Mouse (Mus musculus) heart, embryonic 11.5 days (tissue): ENCODE data around the gene Wdr20. TPM values are rescaled to one million over a fixed set of nuclear protein-coding genes. Genes with fewer than 3 reads are reported as not detected.
A peak's percentile ranks its signal among the peaks of the same experiment; 100 is the strongest.
"Not testable (repeated sequence)": the region's sequence is repeated elsewhere in the genome, so short reads cannot be mapped to it uniquely, and the experiment has no call there.

ENCODE experiments used
- ATAC-seq: fragments of 200-750 bp; cut with Nextera tagmentation; replicated peaks from 2 replicates; pipeline ENCODE4 v1.8.0; 2017; ENCODE audit warnings: moderate library complexity; ENCODE audit not compliant: insufficient number of reproducible peaks, low FRiP score, low TSS enrichment
- H3K27ac ChIP-seq: fragments of 300-500 bp; sonication (generic); 2 replicates; pipeline ENCODE4 v1.5.1; 2014; ENCODE audit warnings: mild to moderate bottlenecking, low read depth, low read length
- H3K27me3 ChIP-seq: fragments of 300-500 bp; sonication (generic); 2 replicates; pipeline ENCODE4 v1.6.1; 2014; ENCODE audit warnings: mild to moderate bottlenecking, low read length, mixed read lengths; ENCODE audit not compliant: control insufficient read depth, insufficient read depth
- H3K36me3 ChIP-seq: fragments of 300-500 bp; sonication (generic); 2 replicates; pipeline ENCODE4 v1.6.1; 2014; ENCODE audit warnings: mild to moderate bottlenecking, low read length, moderate library complexity, mixed read lengths; ENCODE audit not compliant: control insufficient read depth, insufficient read depth
- H3K4me1 ChIP-seq: fragments of 300-500 bp; sonication (generic); 2 replicates; pipeline ENCODE4 v1.6.1; 2014; ENCODE audit warnings: low read length; ENCODE audit not compliant: control insufficient read depth, insufficient read depth
- H3K4me2 ChIP-seq: fragments of 300-500 bp; sonication (generic); 2 replicates; pipeline ENCODE4 v1.6.1; 2014; ENCODE audit warnings: mild to moderate bottlenecking, moderate library complexity
- H3K4me3 ChIP-seq: fragments of 300-500 bp; sonication (generic); 2 replicates; pipeline ENCODE4 v1.5.1; 2014; ENCODE audit warnings: low read depth, low read length
- H3K9ac ChIP-seq: fragments of 300-500 bp; sonication (generic); 2 replicates; pipeline ENCODE4 v1.6.1; 2014; ENCODE audit warnings: mild to moderate bottlenecking, low read depth, low read length, moderate library complexity
- H3K9me3 ChIP-seq: fragments of 300-500 bp; sonication (generic); replicated peaks from 2 replicates; pipeline ENCODE4 v1.6.1; 2016; ENCODE audit warnings: low read length; ENCODE audit not compliant: control insufficient read depth
- WGBS: fragments of 180-500 bp; shearing (Covaris S2); extraction: QIAGEN DNeasy Blood & Tissue Kit; methylation state at CpG from one replicate; pipeline ENCODE4 v1.1.7; 2014; ENCODE audit not compliant: insufficient replicate concordance; 5-methylcytosine and 5-hydroxymethylcytosine counted together
- polyA plus RNA-seq: library from polyadenylated mRNA; unstranded; fragments of >200 nt; fragmentation: Nextera tagmentation; extraction: Ambion mirVana; gene quantifications from 2 replicates; pipeline ENCODE4 v1.2.1, GENCODE M21; 2014

Gene Wdr20
- 15.2 and 17.1 TPM in 2 replicates for polyA plus RNA-seq

DNA sequence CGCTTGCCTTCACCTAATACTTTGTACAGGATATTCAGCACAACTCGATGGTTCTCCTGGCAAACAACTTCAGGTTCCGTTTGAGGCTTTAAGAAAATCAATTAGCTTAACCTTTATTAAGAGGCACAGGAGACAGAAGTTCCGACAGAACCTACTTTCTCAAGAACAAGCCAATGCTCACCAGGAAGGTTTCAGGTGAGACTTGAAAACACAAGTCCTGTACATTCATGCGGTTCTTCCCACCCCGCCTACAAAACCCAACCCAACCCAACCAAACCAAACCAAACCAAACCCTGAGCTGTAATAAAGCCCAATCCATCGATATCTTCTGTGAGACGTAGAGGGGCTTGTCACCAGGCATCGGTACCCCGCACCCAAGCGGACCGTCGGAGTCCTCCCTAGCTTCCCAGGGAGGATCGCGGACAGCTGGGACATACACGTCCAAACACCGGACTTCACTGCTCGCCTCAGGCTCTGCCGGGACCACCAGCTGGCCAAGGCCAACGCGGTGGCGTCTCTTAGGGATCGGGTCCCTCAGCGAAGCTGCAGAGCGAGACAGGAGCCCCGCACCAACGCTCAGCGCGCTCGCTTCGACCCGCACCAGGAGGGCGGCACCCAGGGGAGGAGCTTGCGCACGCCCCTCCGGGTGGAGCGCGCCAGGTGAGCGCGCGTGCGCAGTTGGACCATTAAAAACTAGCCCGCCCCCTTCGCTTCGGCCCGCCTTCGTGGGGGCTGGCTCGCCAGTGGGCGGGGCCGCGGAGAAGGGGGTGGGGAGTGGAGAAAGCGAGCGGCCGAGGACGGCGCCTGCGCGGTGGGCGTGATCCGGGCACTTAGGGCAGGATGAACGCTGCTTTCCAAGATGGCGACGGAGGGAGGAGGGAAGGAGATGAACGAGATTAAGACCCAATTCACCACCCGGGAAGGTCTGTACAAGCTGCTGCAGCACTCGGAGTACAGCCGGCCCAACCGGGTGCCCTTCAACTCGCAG lies at the start of gene Wdr20:
Wdr20 (plus strand) TSS at position 775 of the 988 bp plus-strand sequence.
- ATAC-seq, result peak; percentile 96
- H3K4me3 ChIP-seq, result peak within 1 kb of the TSS; percentile 99

DNA sequence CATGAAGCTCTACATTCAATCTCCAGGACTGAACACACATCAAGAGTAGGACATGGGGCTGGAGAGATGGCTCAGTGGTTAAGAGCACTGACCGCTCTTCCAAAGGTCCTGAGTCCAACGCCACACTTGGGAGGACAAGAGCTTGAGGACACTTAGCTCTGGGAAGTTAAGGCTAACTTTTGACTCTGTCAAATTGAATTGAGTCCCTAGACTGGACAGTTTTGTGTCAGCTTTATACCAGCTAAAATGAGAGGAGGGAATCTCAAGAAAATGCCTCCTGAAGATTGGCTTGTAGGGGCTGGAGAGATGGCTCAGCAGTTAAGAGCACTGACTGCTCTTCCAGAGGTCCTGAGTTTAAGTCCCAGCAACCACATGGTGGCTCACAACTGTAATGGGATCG lies 48.8 kb upstream of the Wdr20 start:
- H3K4me2 ChIP-seq, result not testable (repeated sequence)

More for the DNA sequence above, at the start of gene Wdr20:
- H3K9me3 ChIP-seq, result no peaks in the 10 kb centered on the region
- WGBS, result 1% methylated on average over 67 of the region's 69 CpGs
- peak within 1 kb of the TSS; percentile 73 for H3K4me2 ChIP-seq
- peaks cover 2% of the 10 kb centered on the region; the same call in 1 of the 2 replicates for H3K27me3 ChIP-seq
- peak within 1 kb of the TSS; percentile 97 for H3K9ac ChIP-seq
- peaks cover 13% of the 10 kb centered on the region for H3K4me1 ChIP-seq
- no peaks in the 10 kb centered on the region for H3K36me3 ChIP-seq
- H3K27ac ChIP-seq, result peak within 1 kb of the TSS; percentile 73

DNA sequence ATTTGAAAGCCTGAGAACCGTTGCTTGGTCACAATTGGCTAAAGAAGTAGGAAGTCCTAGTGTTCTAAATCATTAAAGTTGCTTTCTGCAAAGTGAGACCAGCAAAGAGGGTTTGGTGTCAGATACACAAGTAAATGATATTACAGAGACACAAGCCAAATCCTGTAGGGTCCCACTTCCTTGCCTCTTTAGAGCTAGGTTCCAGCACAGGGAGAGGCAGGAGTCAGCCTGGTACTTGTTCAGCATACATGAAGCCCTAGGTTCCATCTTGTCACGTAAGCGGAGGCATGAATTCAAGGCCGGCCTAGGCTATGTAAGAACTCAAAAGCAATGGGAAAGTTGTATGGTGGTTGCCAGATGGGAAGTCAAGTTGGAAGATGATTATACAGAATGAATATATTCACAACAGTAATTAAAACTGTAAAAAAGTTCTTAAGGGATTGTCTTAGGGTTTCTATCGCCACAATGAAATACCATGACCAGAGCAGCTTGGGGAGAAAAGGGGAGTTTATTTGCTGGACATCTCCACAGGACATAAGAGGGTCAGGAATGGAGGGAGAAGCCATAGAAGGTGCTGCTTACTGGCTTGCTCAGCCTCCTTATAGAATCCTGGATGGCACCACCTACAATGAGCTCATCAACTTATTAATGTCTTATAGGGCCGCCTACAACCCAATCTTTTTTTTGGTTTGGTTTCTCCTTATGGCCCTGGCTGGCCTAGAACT lies 47.7 kb upstream of the Wdr20 start:
- H3K36me3 ChIP-seq, result peaks cover 41% of the 10 kb centered on the region
- WGBS, result 88% methylated on average over 6 of the region's 6 CpGs
- H3K4me2 ChIP-seq, result no peak overlapping the region
- H3K9ac ChIP-seq, result no peak overlapping the region
- H3K4me1 ChIP-seq, result peaks cover 16% of the 10 kb centered on the region
- no peak overlapping the region for H3K27ac ChIP-seq
- no peak overlapping the region for H3K4me3 ChIP-seq
- H3K27me3 ChIP-seq, result no peaks in the 10 kb centered on the region
- no peaks in the 10 kb centered on the region for H3K9me3 ChIP-seq
- no peak for ATAC-seq

More for the DNA sequence above, 48.8 kb upstream of the Wdr20 start:
- not testable (repeated sequence) for H3K4me3 ChIP-seq, H3K27ac ChIP-seq, H3K9me3 ChIP-seq, ATAC-seq, H3K9ac ChIP-seq, H3K27me3 ChIP-seq, H3K4me1 ChIP-seq
- WGBS, result 88% methylated on average over 3 of the region's 3 CpGs
- peaks cover 36% of the 10 kb centered on the region for H3K36me3 ChIP-seq

DNA sequence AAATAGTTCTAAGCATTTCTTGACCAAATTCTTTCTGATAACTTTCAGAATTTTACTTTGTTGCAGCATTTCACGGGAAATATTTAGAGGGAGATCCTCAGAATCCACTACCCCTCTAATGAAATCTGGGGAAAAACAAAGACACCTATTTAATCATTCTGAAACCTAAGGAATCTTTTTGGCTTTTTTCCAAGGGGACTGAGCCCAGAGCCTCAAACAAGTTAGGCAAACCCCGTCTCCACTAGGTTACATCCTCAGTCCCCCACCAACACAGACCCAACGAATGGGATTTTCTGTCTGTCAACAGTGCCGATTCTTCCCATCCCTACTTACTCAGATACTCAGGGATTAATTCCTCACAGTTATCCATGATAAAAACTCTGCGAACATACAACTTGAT lies 44.4 kb upstream of the Wdr20 start:
- H3K9me3 ChIP-seq, H3K4me2 ChIP-seq, H3K4me3 ChIP-seq, ATAC-seq, H3K27me3 ChIP-seq, H3K27ac ChIP-seq, H3K9ac ChIP-seq: not testable (repeated sequence)
- Histone ChIP-seq H3K36me3 (peaks cover 34% of the 10 kb centered on the region), H3K4me1 (peaks cover 13% of the 10 kb centered on the region)
- 79% methylated on average over 5 of the region's 5 CpGs for whole genome bisulfite sequencing

DNA sequence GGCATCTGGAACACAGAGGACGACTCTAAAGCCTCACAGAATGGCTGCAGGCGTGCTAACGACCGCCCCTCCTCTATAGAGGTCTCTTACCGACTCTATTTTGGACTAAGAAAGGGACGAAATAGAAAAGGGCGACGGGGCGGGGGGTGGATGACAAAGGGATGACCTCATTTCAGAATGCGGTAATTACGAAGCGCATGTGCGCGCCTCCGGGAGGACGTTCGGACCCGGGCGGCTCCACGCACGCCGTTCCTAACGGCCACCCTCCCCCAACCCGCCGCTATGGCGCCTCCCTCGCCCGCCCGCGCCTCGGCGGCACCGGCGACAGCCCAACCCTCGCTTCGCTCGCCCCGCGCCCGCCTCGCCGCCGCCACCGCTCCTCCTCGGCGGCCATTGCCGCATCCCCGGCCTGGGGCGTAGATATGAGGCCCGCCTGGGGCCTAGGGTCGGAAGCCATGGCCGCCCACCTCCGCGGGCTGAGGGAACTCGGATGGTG lies 42.0 kb upstream of the Wdr20 start:
- Histone ChIP-seq H3K4me1 (peaks cover 18% of the 10 kb centered on the region), H3K27ac (peak overlapping the region; percentile 90), H3K9ac (peak overlapping the region; percentile 94), H3K4me3 (peak overlapping the region; percentile 83), H3K36me3 (peaks cover 15% of the 10 kb centered on the region), H3K4me2 (peak overlapping the region; percentile 71), H3K27me3 (no peaks in the 10 kb centered on the region), H3K9me3 (no peaks in the 10 kb centered on the region)
- ATAC-seq, result peak; percentile 53
- WGBS, result under 1% methylated on average over 54 of the region's 55 CpGs

DNA sequence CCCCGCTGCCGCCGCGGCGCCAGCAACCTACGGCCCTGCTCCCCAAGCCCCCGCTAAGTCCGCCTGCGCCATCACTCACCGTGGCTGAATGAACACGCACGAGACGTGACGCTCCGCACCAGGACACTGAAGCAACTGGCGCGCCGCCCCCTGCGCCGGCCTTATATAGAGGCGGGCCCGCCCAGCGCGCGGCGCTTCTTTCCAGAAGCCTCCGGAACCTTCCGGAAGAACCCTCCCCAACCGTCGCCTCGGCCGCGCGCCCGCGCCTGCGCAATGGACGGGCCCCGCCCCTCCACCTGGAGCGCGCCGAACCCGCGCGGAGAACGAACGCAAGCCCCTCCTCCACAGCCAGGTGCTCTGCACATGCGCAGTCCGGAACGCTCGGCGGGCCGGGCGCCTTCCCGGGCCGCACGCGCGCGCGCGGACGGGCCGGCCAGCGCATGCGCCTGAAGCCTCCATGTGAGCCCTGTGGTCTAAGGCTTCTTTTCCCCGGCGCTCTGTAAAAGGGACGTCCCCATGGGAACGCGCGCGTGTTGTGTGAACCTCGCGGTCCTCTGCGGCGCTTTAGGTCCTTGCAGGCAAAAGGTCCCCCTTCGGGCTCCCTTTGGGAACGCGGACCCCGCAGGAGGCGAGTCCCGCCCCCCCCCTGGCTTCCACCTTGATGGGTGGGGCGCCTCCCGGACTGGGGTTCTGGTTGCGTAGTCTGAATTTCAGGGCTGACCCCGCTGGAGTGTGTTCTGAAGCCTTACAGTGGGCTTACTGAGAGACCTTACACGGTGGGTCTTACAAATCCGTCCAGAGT lies 41.4 kb upstream of the Wdr20 start:
- no peaks in the 10 kb centered on the region for H3K27me3 ChIP-seq
- peak; percentile 94 for ATAC-seq
- H3K4me2 ChIP-seq, result peak overlapping the region; percentile 88
- H3K4me3 ChIP-seq, result peak overlapping the region; percentile 83
- H3K27ac ChIP-seq, result peak overlapping the region; percentile 90
- WGBS, result under 1% methylated on average over 89 of the region's 89 CpGs
- H3K36me3 ChIP-seq, result peaks cover 14% of the 10 kb centered on the region
- H3K9ac ChIP-seq, result peak overlapping the region; percentile 94
- peaks cover 18% of the 10 kb centered on the region for H3K4me1 ChIP-seq
- no peaks in the 10 kb centered on the region for H3K9me3 ChIP-seq

DNA sequence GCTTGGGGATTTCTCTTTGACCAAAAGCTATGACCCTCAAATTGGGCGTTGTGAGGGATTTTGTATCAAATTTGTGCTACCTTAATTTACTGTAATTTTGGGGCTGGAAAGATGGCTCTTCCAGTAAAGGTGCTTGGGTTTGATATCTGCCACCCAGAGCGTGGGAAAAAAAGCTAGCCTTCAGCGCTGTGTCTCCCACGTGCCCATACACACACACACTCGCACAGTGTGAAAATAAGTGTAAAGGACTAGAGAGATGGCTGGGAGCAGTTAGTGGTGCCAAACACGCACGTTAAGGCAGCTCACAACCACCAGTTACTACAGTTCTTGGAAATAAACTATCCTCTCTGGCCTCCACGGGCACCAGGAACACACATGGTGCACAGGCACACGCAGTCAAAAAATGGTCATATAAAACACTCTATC lies 40.8 kb upstream of the Wdr20 start:
- H3K27me3 ChIP-seq, result no peaks in the 10 kb centered on the region
- peak overlapping the region; percentile 94 for H3K9ac ChIP-seq
- H3K36me3 ChIP-seq, result peaks cover 9% of the 10 kb centered on the region; the same call in 1 of the 2 replicates
- H3K4me1 ChIP-seq, result peaks cover 24% of the 10 kb centered on the region
- no peaks in the 10 kb centered on the region for H3K9me3 ChIP-seq
- 47% methylated on average over 9 of the region's 9 CpGs for WGBS
- peak overlapping the region; percentile 83 for H3K4me3 ChIP-seq
- peak overlapping the region; percentile 88 for H3K4me2 ChIP-seq
- H3K27ac ChIP-seq, result peak overlapping the region; percentile 89
- ATAC-seq, result no peak

DNA sequence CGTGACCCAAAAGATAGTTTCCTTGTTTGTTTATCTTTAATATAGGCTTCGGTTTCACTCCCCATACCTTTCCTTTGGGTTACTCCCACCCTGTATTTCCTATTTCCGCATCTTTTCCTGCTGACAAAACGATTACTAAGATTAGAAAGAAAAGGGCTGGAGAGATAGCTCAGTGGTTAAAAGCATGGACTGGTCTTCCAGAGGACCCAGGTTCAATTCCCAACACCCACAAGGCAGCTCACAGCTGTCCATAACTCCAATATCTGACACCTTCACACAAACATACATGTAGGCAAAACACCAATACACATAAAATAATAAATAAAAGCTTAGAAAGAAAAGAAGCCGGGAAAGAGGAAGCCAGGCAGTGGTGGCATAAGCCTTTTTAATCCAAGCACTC lies 40.3 kb upstream of the Wdr20 start:
- Histone ChIP-seq H3K27ac (no peak overlapping the region), H3K27me3 (no peaks in the 10 kb centered on the region), H3K36me3 (peaks cover 9% of the 10 kb centered on the region; the same call in 1 of the 2 replicates), H3K9me3 (no peaks in the 10 kb centered on the region), H3K4me1 (peaks cover 24% of the 10 kb centered on the region), H3K9ac (no peak overlapping the region), H3K4me2 (peak overlapping the region; percentile 88; the same call in 1 of the 2 replicates), H3K4me3 (no peak overlapping the region)
- ATAC-seq, result no peak
- 58% methylated on average over 5 of the region's 5 CpGs for WGBS
